Mouse (Mus musculus): Measurements from ENCODE around the gene Acss3.

Gene Acss3

DNA sequence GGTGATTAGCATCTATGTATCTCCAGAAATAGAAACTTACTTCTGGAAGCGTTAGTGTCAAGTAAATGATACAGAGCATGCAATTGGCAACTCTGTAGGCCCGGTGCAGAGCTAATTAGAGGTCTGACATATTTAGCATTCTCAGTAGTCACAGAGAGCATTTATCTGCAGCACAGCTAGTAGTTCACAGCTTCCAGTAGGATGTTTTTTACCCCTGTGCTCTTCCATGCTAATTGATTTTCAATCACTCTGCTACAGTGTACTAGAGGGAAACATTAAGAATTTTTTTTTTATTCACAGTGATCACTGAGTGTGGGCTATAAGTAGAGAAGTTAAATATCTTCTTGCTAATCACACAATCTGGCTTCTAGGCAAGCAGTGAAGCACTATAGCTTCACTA lies 112.3 kb downstream of the Acss3 start:
- DNase-seq (ENCODE audit: low read depth, low spot score), result no peak

DNA sequence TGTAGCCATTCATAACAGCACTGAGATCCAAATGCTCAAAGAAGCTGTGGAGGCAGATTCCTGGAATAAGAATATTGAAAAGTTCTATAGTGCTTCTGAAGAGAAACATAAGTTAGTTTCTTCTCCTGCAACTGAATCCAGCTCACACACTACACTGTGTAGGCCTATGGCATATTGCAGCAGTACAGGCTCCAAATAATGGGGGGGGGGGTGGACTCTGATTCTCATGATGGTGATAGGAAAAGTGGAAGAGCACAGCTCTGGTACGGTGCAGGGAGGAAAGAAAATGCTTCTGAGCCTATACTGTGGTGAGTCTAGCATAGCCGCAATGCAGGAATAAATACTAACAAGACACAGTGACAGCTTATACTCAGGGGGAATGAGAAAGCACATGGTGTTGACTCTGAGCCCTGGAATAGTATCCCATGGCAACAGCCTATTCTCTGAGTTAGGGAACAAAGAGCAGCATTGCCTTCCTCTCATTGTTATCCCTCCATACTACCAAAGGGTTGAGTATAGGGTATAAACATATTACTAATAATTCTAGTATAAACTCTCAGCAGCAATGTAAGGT lies 125.3 kb downstream of the Acss3 start:
- no peak for DNase-seq (ENCODE audit: low read depth, low spot score)

GRCm38 (mm10) chr10:106989478-106989877 lies 134.0 kb downstream of the Acss3 start:
- DNase-seq (ENCODE audit: low read depth, low spot score), result no peak

GRCm38 (mm10) chr10:106975193-106976141 lies 148.0 kb downstream of the Acss3 start:
- DNase-seq (ENCODE audit: low read depth, low spot score), result no peak

- DNase-seq (ENCODE audit: low read depth, low spot score), result no peak
Observed at GRCm38 (mm10) chr10:106959026-106959425, 164.4 kb downstream of the Acss3 start.

- DNase-seq (ENCODE audit: low read depth, low spot score), result no peak
Observed at GRCm38 (mm10) chr10:106941380-106941779, 182.1 kb downstream of the Acss3 start.

DNA sequence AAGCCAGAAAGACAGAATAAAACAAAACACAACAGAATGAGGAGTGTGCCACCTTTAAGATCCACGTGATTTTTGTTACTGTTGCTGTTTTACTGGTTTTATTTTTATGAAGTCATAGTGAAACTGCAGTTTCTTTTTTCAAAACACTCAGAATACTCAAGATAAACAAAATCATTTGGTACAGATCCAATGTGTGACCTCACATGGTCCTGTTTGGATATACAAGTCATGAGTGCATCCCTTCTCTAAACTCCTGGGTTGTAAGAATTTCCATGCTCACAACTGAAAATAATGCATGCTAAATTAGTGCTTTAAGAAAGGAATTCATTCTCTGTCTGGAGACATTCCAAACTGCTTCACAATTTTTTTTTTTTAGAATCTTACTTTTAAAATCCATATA lies 184.0 kb downstream of the Acss3 start:
- DNase-seq (ENCODE audit: low read depth, low spot score), result peak; percentile 3

DNA sequence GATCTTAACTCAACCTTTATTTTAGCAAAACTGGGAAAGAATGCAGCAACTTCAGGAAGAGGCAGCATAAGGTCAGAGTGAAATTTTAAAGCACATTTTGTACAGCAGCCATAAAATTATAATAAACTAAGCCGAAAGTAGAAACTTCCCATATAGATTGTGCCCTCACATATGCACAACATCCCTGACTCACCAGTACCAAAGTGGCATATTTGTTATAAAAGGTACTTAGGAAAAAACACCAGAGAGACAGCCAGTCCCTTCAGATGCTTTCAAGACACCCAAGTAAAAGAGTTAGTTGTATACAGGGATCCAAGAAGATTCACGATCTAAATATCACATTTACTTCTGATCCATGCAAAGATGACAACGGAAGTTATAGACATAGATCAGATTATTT lies 184.6 kb downstream of the Acss3 start:
- DNase-seq (ENCODE audit: low read depth, low spot score), result no peak

GRCm38 (mm10) chr10:106936996-106937395 lies 186.5 kb downstream of the Acss3 start:
- no peak for DNase-seq (ENCODE audit: low read depth, low spot score)

DNA sequence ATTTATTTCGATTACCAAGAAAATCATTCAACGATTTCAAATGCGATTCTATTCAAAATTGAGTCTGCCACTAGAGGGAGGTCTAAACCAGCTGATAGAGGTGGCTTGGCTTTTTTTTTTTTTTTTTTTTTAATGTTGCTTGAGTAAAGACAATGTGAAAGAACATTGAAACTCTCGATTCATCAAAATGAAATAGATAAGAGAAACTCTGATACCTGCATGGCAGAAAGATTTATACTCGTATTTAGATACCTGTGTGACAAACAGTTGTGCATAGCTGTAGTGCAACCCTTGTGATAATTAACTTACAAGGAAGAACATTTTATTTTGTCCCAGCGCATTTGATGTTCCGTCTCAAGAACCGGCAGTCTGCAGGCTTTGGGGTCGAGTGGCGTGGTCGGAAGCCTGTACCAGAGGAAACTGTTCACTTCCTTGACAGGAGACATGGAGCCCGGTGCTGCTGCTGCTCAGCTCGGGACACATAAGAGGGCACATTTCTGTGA lies 190.8 kb downstream of the Acss3 start:
- peak; percentile 64 for DNase-seq (ENCODE audit: low read depth, low spot score)

DNA sequence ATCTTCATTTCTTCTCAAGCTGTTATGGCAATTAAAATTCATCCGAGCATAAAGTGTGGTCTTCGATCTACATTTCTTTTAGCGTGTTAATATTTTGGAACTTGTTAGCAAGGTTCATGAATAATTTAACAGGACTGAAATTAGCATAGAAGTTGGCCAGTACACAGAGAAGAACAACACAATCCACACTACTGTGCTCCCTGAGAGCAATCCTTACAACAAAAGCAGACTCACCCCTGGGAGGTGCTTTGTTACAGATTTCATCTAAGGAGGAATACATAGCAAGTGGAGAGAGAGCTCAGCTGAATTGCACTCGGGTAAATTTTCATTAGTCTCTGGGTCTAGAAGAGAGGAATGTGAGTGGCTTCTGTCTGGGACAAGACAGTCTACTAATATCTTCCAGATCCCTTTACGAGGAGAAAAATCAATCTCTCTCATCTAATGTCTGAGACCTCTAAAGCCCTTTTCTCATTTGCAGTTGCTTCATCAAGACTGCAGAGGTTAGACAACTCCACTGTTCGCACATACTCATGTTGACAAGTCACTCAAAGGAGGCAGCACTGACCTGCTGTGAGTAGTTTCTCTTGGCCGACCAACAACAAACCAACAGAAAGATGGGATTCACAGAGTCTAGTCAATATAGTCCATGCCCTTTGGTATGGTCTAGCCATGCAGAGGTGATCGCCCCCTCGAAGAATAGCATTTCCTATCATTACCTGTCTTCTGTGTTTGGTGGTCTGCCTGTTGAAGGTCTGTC lies 194.7 kb downstream of the Acss3 start:
- no peak for DNase-seq (ENCODE audit: low read depth, low spot score)

DNA sequence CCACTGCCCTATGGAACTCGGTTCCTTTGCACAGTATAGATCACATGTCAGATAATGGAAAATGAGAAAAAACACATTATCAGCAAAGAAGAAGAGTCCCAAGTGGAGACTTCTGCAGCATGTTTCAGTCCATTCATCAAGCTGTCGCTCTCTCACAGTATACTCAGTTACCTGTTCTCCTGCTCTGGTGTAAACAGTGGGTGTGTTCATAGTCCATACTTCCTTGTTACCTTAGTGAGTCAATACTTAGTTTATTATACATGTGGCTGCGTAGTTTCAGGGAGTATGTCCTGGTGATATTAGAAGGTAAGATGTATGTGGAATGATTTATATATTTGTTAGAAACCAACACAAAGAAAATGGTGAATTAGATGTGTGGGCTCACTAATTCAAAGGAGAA lies 198.7 kb downstream of the Acss3 start:
- DNase-seq (ENCODE audit: low read depth, low spot score), result no peak

- DNase-seq (ENCODE audit: low read depth, low spot score), result no peak
Observed at GRCm38 (mm10) chr10:106924334-106924733, 199.1 kb downstream of the Acss3 start.

- no peak for DNase-seq (ENCODE audit: low read depth, low spot score)
Observed at GRCm38 (mm10) chr10:106914822-106915221, 208.6 kb downstream of the Acss3 start.

DNA sequence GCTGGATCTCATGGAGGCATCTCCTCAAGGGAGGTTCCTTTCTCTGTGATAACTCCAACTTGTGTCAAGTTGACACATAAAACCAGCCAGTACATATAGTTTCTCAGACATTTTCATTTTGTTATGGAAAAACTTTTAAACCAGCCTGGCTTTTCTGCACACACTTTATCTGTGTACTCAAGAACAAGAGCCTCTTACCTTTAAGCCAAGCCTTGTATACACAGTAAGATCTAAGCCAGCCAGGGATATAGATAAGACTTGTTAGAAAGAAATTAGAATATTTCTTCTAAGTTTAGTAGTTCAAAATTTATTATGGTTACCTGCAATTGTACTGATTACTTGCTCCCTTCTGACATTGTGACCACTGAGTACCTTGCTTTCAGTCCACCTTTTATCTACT lies 209.2 kb downstream of the Acss3 start:
- DNase-seq (ENCODE audit: low read depth, low spot score), result no peak

GRCm38 (mm10) chr10:106913032-106913431 lies 210.4 kb downstream of the Acss3 start:
- DNase-seq (ENCODE audit: low read depth, low spot score), result peak; percentile 17

DNA sequence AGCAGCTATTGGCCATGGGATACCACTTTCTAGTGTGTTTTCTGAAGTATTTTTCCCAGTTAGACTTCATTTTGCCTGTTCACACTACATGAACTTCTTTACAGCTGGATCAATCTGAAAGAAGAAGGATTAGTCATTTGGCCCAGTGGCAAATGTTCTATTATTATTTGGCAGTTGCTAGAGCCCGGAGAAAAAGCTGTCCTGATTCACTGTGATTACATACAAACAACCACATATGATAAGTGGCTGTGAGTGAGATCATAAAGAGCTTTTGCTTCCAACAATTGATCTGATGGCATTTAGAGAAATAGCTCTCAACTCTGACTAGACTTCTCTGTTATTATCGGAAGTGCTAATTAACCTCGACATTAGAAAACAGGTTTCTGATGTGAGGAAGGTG lies 213.4 kb downstream of the Acss3 start:
- DNase-seq (ENCODE audit: low read depth, low spot score), result no peak

GRCm38 (mm10) chr10:106896351-106896750 lies 227.1 kb downstream of the Acss3 start:
- DNase-seq (ENCODE audit: low read depth, low spot score), result no peak

Measured in 3T3-L1 (cell line).